Mouse (Mus musculus): ENCODE results near the gene Spry2. TPM values are rescaled to one million over a fixed set of nuclear protein-coding genes. Genes with fewer than 3 reads are reported as not detected.

The Spry2 gene
- total and polyA plus RNA-seq, 2 experiments = 1.1 TPM

DNA sequence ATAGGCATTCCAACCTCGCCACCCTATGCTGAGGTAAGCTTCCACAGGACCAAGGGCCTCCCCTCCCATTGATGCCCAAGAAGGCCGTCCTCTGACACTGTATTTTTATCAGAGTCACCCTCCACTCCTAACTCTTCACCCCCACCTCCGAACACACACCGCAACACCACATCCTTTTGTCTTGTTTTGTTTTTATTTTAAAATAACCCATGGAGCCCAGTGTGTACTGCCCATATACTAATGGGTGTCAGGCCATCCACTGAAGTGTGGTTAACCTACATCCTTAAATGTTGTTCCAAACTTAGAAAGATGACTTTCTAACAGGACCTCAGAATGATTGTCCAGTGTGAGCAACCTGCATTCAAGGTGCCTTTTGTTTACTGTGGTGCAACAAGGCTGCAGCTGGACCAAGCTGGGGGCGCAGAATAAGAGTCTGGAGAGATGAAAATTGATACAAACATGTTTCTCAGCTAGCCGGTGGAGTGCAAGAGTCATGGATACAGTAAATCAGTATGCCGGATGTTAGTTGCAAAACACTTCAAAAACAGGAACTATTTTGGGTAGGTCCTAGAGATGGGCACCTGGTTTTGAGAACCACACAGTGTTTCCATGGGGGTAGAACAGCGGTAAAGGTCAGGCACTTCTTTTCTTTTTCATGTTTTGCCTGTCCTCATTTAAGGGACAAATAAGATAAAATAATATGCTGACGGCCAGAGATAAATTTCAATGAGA is 9.8 kb downstream of the Spry2 start:
- WGBS = 92% methylated on average over 9 of the region's 9 CpGs
- no peak for DNase-seq (ENCODE audit: extremely low read depth, low read depth, low spot score)
- no peaks in the 10 kb centered on the region for H3K27me3 ChIP-seq (ENCODE audit: control insufficient read depth, insufficient read depth, low read length)
- H3K36me3 ChIP-seq (ENCODE audit: control insufficient read depth, insufficient read depth, low read length) = no peaks in the 10 kb centered on the region
- no peak overlapping the region for H3K9ac ChIP-seq (ENCODE audit: low read depth, low read length)
- no peaks in the 10 kb centered on the region for H3K79me2 ChIP-seq (ENCODE audit: control insufficient read depth, insufficient read depth, low read length)
- no peaks in the 10 kb centered on the region for H3K4me1 ChIP-seq (ENCODE audit: control insufficient read depth, insufficient read depth, low read length)
- TF ChIP-seq POLR2A (IDR thresholded peaks at IDR 0.05; ENCODE audit: extremely low read depth, insufficient read depth, low read length) (no peak), CTCF (IDR thresholded peaks at IDR 0.05; ENCODE audit: low read depth, low read length) (no peak)
- no peak overlapping the region for H3K4me3 ChIP-seq (ENCODE audit: insufficient read depth, low read depth, low read length)
- no peak overlapping the region for H3K27ac ChIP-seq (replicated peaks; ENCODE audit: insufficient read depth, low read depth, low read length)

- H3K9ac ChIP-seq (ENCODE audit: low read depth, low read length) = no peak overlapping the region
Observed at GRCm38 (mm10) chr14:105885249-105885648, 11.4 kb downstream of the Spry2 start.

GRCm38 (mm10) chr14:105883215-105883614 is 13.4 kb downstream of the Spry2 start:
- TF ChIP-seq CTCF (IDR thresholded peaks at IDR 0.05; ENCODE audit: low read depth, low read length) (no peak), POLR2A (IDR thresholded peaks at IDR 0.05; ENCODE audit: extremely low read depth, insufficient read depth, low read length) (no peak)
- 88% methylated on average over 6 of the region's 6 CpGs for WGBS
- no peak overlapping the region for H3K4me3 ChIP-seq (ENCODE audit: insufficient read depth, low read depth, low read length)

More at GRCm38 (mm10) chr14:105885249-105885648, 11.4 kb downstream of the Spry2 start:
- 84% methylated on average over 6 of the region's 6 CpGs for WGBS
- TF ChIP-seq CTCF (IDR thresholded peaks at IDR 0.05; ENCODE audit: low read depth, low read length) (no peak), POLR2A (IDR thresholded peaks at IDR 0.05; ENCODE audit: extremely low read depth, insufficient read depth, low read length) (no peak)
- no peak overlapping the region for H3K4me3 ChIP-seq (ENCODE audit: insufficient read depth, low read depth, low read length)
- no peaks in the 10 kb centered on the region for H3K79me2 ChIP-seq (ENCODE audit: control insufficient read depth, insufficient read depth, low read length)
- H3K27me3 ChIP-seq (ENCODE audit: control insufficient read depth, insufficient read depth, low read length) = no peaks in the 10 kb centered on the region
- no peaks in the 10 kb centered on the region for H3K4me1 ChIP-seq (ENCODE audit: control insufficient read depth, insufficient read depth, low read length)
- DNase-seq (ENCODE audit: extremely low read depth, low read depth, low spot score) = no peak
- H3K27ac ChIP-seq (replicated peaks; ENCODE audit: insufficient read depth, low read depth, low read length) = no peak overlapping the region
- H3K36me3 ChIP-seq (ENCODE audit: control insufficient read depth, insufficient read depth, low read length) = no peaks in the 10 kb centered on the region

DNA sequence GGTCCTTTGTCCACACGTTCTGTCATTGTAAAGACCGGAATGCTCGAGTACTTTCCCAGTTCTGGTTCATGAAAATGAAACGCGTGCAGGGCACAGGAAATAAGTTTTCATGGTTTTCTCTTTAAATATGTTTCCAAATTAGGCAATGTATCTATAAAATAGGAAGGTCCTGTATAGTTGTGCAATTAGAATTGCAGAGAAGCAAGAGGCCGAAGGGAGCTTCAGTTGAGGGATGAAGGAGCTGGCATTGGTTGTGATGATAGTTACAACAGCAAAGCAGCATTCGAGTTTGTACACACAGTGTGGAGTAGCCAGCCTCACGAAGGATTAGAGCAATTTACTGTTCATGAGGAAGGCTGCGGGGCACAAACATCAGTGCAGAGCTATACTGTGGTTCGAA is 18.3 kb downstream of the Spry2 start:
- no peak overlapping the region for H3K9ac ChIP-seq (ENCODE audit: low read depth, low read length)
- no peak overlapping the region for H3K27ac ChIP-seq (replicated peaks; ENCODE audit: insufficient read depth, low read depth, low read length)
- no peaks in the 10 kb centered on the region for H3K27me3 ChIP-seq (ENCODE audit: control insufficient read depth, insufficient read depth, low read length)
- H3K4me3 ChIP-seq (ENCODE audit: insufficient read depth, low read depth, low read length) = no peak overlapping the region
- no peak for DNase-seq (ENCODE audit: extremely low read depth, low read depth, low spot score)
- H3K4me1 ChIP-seq (ENCODE audit: control insufficient read depth, insufficient read depth, low read length) = no peaks in the 10 kb centered on the region
- WGBS = 87% methylated on average over 10 of the region's 10 CpGs
- no peaks in the 10 kb centered on the region for H3K36me3 ChIP-seq (ENCODE audit: control insufficient read depth, insufficient read depth, low read length)
- no peaks in the 10 kb centered on the region for H3K79me2 ChIP-seq (ENCODE audit: control insufficient read depth, insufficient read depth, low read length)
- no peak for TF ChIP-seq POLR2A (IDR thresholded peaks at IDR 0.05; ENCODE audit: extremely low read depth, insufficient read depth, low read length)
- no peak for TF ChIP-seq CTCF (IDR thresholded peaks at IDR 0.05; ENCODE audit: low read depth, low read length)

More at GRCm38 (mm10) chr14:105883215-105883614, 13.4 kb downstream of the Spry2 start:
- Histone ChIP-seq H3K36me3 (ENCODE audit: control insufficient read depth, insufficient read depth, low read length) (no peaks in the 10 kb centered on the region), H3K9ac (ENCODE audit: low read depth, low read length) (no peak overlapping the region), H3K27me3 (ENCODE audit: control insufficient read depth, insufficient read depth, low read length) (no peaks in the 10 kb centered on the region), H3K79me2 (ENCODE audit: control insufficient read depth, insufficient read depth, low read length) (no peaks in the 10 kb centered on the region), H3K4me1 (ENCODE audit: control insufficient read depth, insufficient read depth, low read length) (no peaks in the 10 kb centered on the region), H3K27ac (replicated peaks; ENCODE audit: insufficient read depth, low read depth, low read length) (no peak overlapping the region)
- no peak for DNase-seq (ENCODE audit: extremely low read depth, low read depth, low spot score)

GRCm38 (mm10) chr14:105876375-105876774 is 20.2 kb downstream of the Spry2 start:
- Histone ChIP-seq H3K27ac (replicated peaks; ENCODE audit: insufficient read depth, low read depth, low read length) (no peak overlapping the region), H3K79me2 (ENCODE audit: control insufficient read depth, insufficient read depth, low read length) (no peaks in the 10 kb centered on the region), H3K9ac (ENCODE audit: low read depth, low read length) (no peak overlapping the region), H3K4me1 (ENCODE audit: control insufficient read depth, insufficient read depth, low read length) (no peaks in the 10 kb centered on the region), H3K27me3 (ENCODE audit: control insufficient read depth, insufficient read depth, low read length) (no peaks in the 10 kb centered on the region), H3K36me3 (ENCODE audit: control insufficient read depth, insufficient read depth, low read length) (no peaks in the 10 kb centered on the region), H3K4me3 (ENCODE audit: insufficient read depth, low read depth, low read length) (no peak overlapping the region)
- WGBS = 94% methylated on average over 7 of the region's 7 CpGs
- DNase-seq (ENCODE audit: extremely low read depth, low read depth, low spot score) = no peak
- TF ChIP-seq POLR2A (IDR thresholded peaks at IDR 0.05; ENCODE audit: extremely low read depth, insufficient read depth, low read length) = no peak
- no peak for TF ChIP-seq CTCF (IDR thresholded peaks at IDR 0.05; ENCODE audit: low read depth, low read length)

GRCm38 (mm10) chr14:105870370-105870936 is 26.2 kb downstream of the Spry2 start:
- H3K27ac ChIP-seq (replicated peaks; ENCODE audit: insufficient read depth, low read depth, low read length) = no peak overlapping the region
- H3K4me1 ChIP-seq (ENCODE audit: control insufficient read depth, insufficient read depth, low read length) = no peaks in the 10 kb centered on the region
- no peak overlapping the region for H3K9ac ChIP-seq (ENCODE audit: low read depth, low read length)
- DNase-seq (ENCODE audit: extremely low read depth, low read depth, low spot score) = no peak
- 78% methylated on average over 14 of the region's 14 CpGs for WGBS
- no peaks in the 10 kb centered on the region for H3K27me3 ChIP-seq (ENCODE audit: control insufficient read depth, insufficient read depth, low read length)
- no peak overlapping the region for H3K4me3 ChIP-seq (ENCODE audit: insufficient read depth, low read depth, low read length)
- TF ChIP-seq CTCF (IDR thresholded peaks at IDR 0.05; ENCODE audit: low read depth, low read length) (no peak), POLR2A (IDR thresholded peaks at IDR 0.05; ENCODE audit: extremely low read depth, insufficient read depth, low read length) (no peak)
- H3K79me2 ChIP-seq (ENCODE audit: control insufficient read depth, insufficient read depth, low read length) = no peaks in the 10 kb centered on the region
- H3K36me3 ChIP-seq (ENCODE audit: control insufficient read depth, insufficient read depth, low read length) = no peaks in the 10 kb centered on the region
